Comparison of ENCODE assay signal across 18 mouse cellular contexts in the genomic region with DNA sequence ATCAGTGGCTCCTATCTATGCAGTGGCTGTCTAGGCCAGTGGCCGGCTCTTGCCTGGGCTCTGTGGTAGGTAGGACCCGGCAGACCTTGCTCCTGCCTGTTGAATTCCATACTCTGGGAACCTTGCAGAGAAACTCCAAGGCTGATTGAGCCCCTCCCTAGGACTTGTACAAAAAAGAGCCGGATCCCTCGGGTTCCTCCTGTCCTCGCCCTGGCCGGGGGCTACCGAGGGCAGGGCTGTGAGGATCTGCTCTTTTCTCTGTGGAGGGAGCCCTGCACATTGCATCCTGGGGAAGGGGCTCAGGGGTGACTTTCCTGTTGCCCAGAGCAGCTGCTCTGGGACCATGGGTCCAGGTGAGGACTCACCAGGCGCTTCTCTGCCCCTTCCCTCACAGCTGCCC. TPM values are rescaled to one million over a fixed set of nuclear protein-coding genes. Genes with fewer than 3 reads are reported as not detected.
DNase-seq lines count a peak whose midpoint lies in the region; ATAC-seq and TF ChIP-seq lines count a peak whose summit lies in the region.
"Had no signal": no experiment of that assay in that cellular context is flagged by ENCODE, and none has a peak within 500 bp of the region (broad histone marks: within the 10 kb centered on the region; RNA-seq: fewer than 3 reads in every experiment).

No protein-coding gene starts in this region.

- peak overlapping the region; percentile 23; the same call in 1 of the 2 replicates for H3K4me3 ChIP-seq in hindbrain, embryonic 10.5 days
- no peak overlapping the region for H3K4me3 ChIP-seq in hindbrain, embryonic 14.5 days (replicated peaks; ENCODE audit: low read length)
- H3K4me3 ChIP-seq in ES-Bruce4 (ENCODE audit: low read depth, low read length) = peak overlapping the region; percentile 14; the same call in 1 of the 2 replicates
- H3K4me3 ChIP-seq in limb, embryonic 11.5 days (ENCODE audit: low read depth, low read length) = no peak overlapping the region
- H3K4me3 ChIP-seq: kidney, embryonic 15.5 days; left cerebral cortex, adult 2 months; midbrain, embryonic 15.5 days had no signal

- peaks cover 78% of the 10 kb centered on the region for H3K4me1 ChIP-seq in hindbrain, embryonic 10.5 days (replicated peaks)
- H3K4me1 ChIP-seq in hindbrain, embryonic 14.5 days (replicated peaks; ENCODE audit: control insufficient read depth, insufficient read depth, low read length) = no peaks in the 10 kb centered on the region; the same call in 1 of the 2 replicates
- H3K4me1 ChIP-seq in ES-Bruce4 (ENCODE audit: control insufficient read depth, insufficient read depth, low read length) = peaks cover 34% of the 10 kb centered on the region
- H3K4me1 ChIP-seq in limb, embryonic 11.5 days (ENCODE audit: control insufficient read depth, insufficient read depth, low read length) = peaks cover 13% of the 10 kb centered on the region
- H3K4me1 ChIP-seq: midbrain, embryonic 15.5 days had no signal

- no peak overlapping the region for H3K9ac ChIP-seq in hindbrain, embryonic 14.5 days
- H3K9ac ChIP-seq in ES-Bruce4 (ENCODE audit: low read depth, poor library complexity, severe bottlenecking) = peak overlapping the region; percentile 3; the same call in 1 of the 2 replicates
- H3K9ac ChIP-seq in limb, embryonic 11.5 days (ENCODE audit: low read length) = peak overlapping the region; percentile 14; the same call in 1 of the 2 replicates
- H3K9ac ChIP-seq: midbrain, embryonic 15.5 days had no signal

- WGBS in hindbrain, embryonic 10.5 days = 38% methylated on average over 8 of the region's 8 CpGs
- WGBS in hindbrain, embryonic 14.5 days = 62% methylated on average over 8 of the region's 8 CpGs
- WGBS in limb, embryonic 11.5 days = 30% methylated on average over 8 of the region's 8 CpGs

- no peaks in the 10 kb centered on the region for H3K36me3 ChIP-seq in hindbrain, embryonic 10.5 days
- H3K36me3 ChIP-seq in hindbrain, embryonic 14.5 days (replicated peaks; ENCODE audit: control insufficient read depth, insufficient read depth) = no peaks in the 10 kb centered on the region
- H3K36me3 ChIP-seq in ES-Bruce4 (ENCODE audit: control insufficient read depth, insufficient read depth, low read length, poor library complexity, severe bottlenecking) = no peaks in the 10 kb centered on the region
- no peaks in the 10 kb centered on the region for H3K36me3 ChIP-seq in limb, embryonic 11.5 days (ENCODE audit: control insufficient read depth, insufficient read depth, low read length)
- H3K36me3 ChIP-seq: kidney, embryonic 15.5 days; midbrain, embryonic 15.5 days had no signal

- DNase-seq in hindbrain, embryonic 10.5 days (ENCODE audit: low spot score) = no peak
- DNase-seq in hindbrain, embryonic 14.5 days (ENCODE audit: low spot score) = no peak
- DNase-seq in ZHBTc4 (ENCODE audit: low read depth, low spot score) = peak; percentile 72
- no peak for DNase-seq in limb, embryonic 11.5 days (ENCODE audit: low spot score)
- no peak for DNase-seq in left cerebral cortex, postnatal 4 days
- DNase-seq: adrenal gland, adult 2 months; cerebellum, adult 11 months; cerebellum, postnatal 36 days; lung, adult 2 months; right cerebral cortex, adult 18-20 months; thymus, adult 18-20 months had no signal

- H3K27ac ChIP-seq in hindbrain, embryonic 10.5 days = peak overlapping the region; percentile 76
- no peak overlapping the region for H3K27ac ChIP-seq in hindbrain, embryonic 14.5 days
- peak overlapping the region; percentile 75 for H3K27ac ChIP-seq in ES-Bruce4 (ENCODE audit: insufficient read depth, low read length)
- H3K27ac ChIP-seq in limb, embryonic 11.5 days (replicated peaks; ENCODE audit: low read depth, low read length) = no peak overlapping the region
- H3K27ac ChIP-seq: kidney, embryonic 15.5 days; left cerebral cortex, adult 2 months; macrophage; midbrain, embryonic 15.5 days had no signal

- intact Hi-C loops in left cerebral cortex, postnatal 4 days (cut with DNase I) = no loop called here

- peaks cover 34% of the 10 kb centered on the region for H3K27me3 ChIP-seq in hindbrain, embryonic 10.5 days (ENCODE audit: insufficient read depth, poor library complexity, severe bottlenecking)
- no peaks in the 10 kb centered on the region for H3K27me3 ChIP-seq in hindbrain, embryonic 14.5 days (ENCODE audit: control insufficient read depth, insufficient read depth, low read length)
- H3K27me3 ChIP-seq in ES-Bruce4 (ENCODE audit: control insufficient read depth, insufficient read depth, low read length, poor library complexity, severe bottlenecking) = no peaks in the 10 kb centered on the region
- H3K27me3 ChIP-seq in limb, embryonic 11.5 days (ENCODE audit: control insufficient read depth, insufficient read depth, low read length) = no peaks in the 10 kb centered on the region
- H3K27me3 ChIP-seq: kidney, embryonic 15.5 days; midbrain, embryonic 15.5 days had no signal

- H3K4me2 ChIP-seq in hindbrain, embryonic 14.5 days (replicated peaks) = no peak overlapping the region
- no peak overlapping the region for H3K4me2 ChIP-seq in limb, embryonic 11.5 days (ENCODE audit: low read depth, severe bottlenecking)
- H3K4me2 ChIP-seq: midbrain, embryonic 15.5 days had no signal

- ATAC-seq in hindbrain, embryonic 14.5 days (ENCODE audit: low FRiP score) = no peak
- ATAC-seq in limb, embryonic 11.5 days (ENCODE audit: insufficient number of reproducible peaks, low FRiP score, low TSS enrichment, low read depth) = no peak
- no peak for ATAC-seq in granulocyte monocyte progenitor cell, adult 5-6 weeks (replicated peaks; ENCODE audit: poor library complexity, severe bottlenecking)
- ATAC-seq: inflammation-experienced regulatory T-cells, adult 6 months; midbrain, embryonic 15.5 days had no signal

- peak; percentile 83 for TF ChIP-seq EP300 in ES-Bruce4 (IDR thresholded peaks at IDR 0.05; ENCODE audit: insufficient read depth, low read depth, low read length)

- no peak for TF ChIP-seq CTCF in ES-Bruce4 (IDR thresholded peaks at IDR 0.05; ENCODE audit: low read depth, low read length)

- TF ChIP-seq POLR2A in ES-Bruce4 (IDR thresholded peaks at IDR 0.05; ENCODE audit: insufficient read depth, low read length) = no peak

- H3K9me3 ChIP-seq in hindbrain, embryonic 10.5 days = no peaks in the 10 kb centered on the region
- H3K9me3 ChIP-seq in hindbrain, embryonic 14.5 days (ENCODE audit: control insufficient read depth, low read length) = no peaks in the 10 kb centered on the region
- H3K9me3 ChIP-seq in ES-Bruce4 (replicated peaks; ENCODE audit: control insufficient read depth, insufficient read depth, low read length, poor library complexity, severe bottlenecking) = no peaks in the 10 kb centered on the region
- no peaks in the 10 kb centered on the region for H3K9me3 ChIP-seq in limb, embryonic 11.5 days (ENCODE audit: control insufficient read depth, low read length)
- H3K9me3 ChIP-seq: kidney, embryonic 15.5 days; midbrain, embryonic 15.5 days had no signal

RNA-seq across cellular contexts. Expression of gene Mdfi, which starts 46.9 kb away (rescaled TPM):
- 19.9 and 30.6 TPM in 2 replicates for polyA plus RNA-seq in hindbrain, embryonic 10.5 days (2016; fragmentation: Nextera tagmentation; extraction: Ambion mirVana)
- polyA plus RNA-seq in hindbrain, embryonic 14.5 days (2014; fragmentation: Nextera tagmentation; extraction: Ambion mirVana) = 7.5 and 7.7 TPM in 2 replicates
- 22.3 and 27.9 TPM in 2 replicates for polyA plus RNA-seq in ES-Bruce4 (2011; ENCODE audit: insufficient read depth, insufficient read length, low read depth, missing spikeins)
- 56.4 and 100.0 TPM in 2 replicates for polyA plus RNA-seq in limb, embryonic 11.5 days (2014; fragmentation: Nextera tagmentation; extraction: Ambion mirVana)
- 3.7 and 5.5 TPM in 2 replicates for total RNA-seq in granulocyte monocyte progenitor cell, adult 5-6 weeks (2014; fragmentation: Nextera tagmentation)
- total RNA-seq in granulocyte monocyte progenitor cell, adult 5-6 weeks (2017) = 2.7 and 4.9 TPM in 2 replicates
- 1 to 10 TPM; 2.5 to 3.7 TPM for total RNA-seq in left cerebral cortex, postnatal 4 days (2021)
- polyA plus RNA-seq: inflammation-experienced regulatory T-cells, adult 6 months; macrophage had no signal

RNA-seq across cellular contexts. Expression of gene Tfeb, which starts 50.8 kb away (rescaled TPM):
- polyA plus RNA-seq in hindbrain, embryonic 10.5 days (2016; fragmentation: Nextera tagmentation; extraction: Ambion mirVana) = 2.2 and 3.7 TPM in 2 replicates
- 2.8 and 4.2 TPM in 2 replicates for polyA plus RNA-seq in hindbrain, embryonic 14.5 days (2014; fragmentation: Nextera tagmentation; extraction: Ambion mirVana)
- polyA plus RNA-seq in ES-Bruce4 (2011; ENCODE audit: insufficient read depth, insufficient read length, low read depth, missing spikeins) = 13.5 and 13.7 TPM in 2 replicates
- 3.7 and 5.6 TPM in 2 replicates for polyA plus RNA-seq in limb, embryonic 11.5 days (2014; fragmentation: Nextera tagmentation; extraction: Ambion mirVana)
- 6.7 and 9.4 TPM in 2 replicates for total RNA-seq in granulocyte monocyte progenitor cell, adult 5-6 weeks (2014; fragmentation: Nextera tagmentation)
- total RNA-seq in granulocyte monocyte progenitor cell, adult 5-6 weeks (2017) = 6.9 and 7.8 TPM in 2 replicates
- total RNA-seq in left cerebral cortex, postnatal 4 days (2021) = 1 to 10 TPM; 5.0 to 5.7 TPM

Comparison
In these comparisons a context has a peak if more than half of its experiments do, and no peak if none do; other contexts are left out.
1. H3K27ac ChIP-seq: peak in hindbrain, embryonic 10.5 days (single experiment) and ES-Bruce4 (single experiment); none in hindbrain, embryonic 14.5 days (single experiment) and limb, embryonic 11.5 days (single experiment).
2. H3K4me3 ChIP-seq: peak in hindbrain, embryonic 10.5 days (single experiment) and ES-Bruce4 (single experiment); none in hindbrain, embryonic 14.5 days (single experiment) and limb, embryonic 11.5 days (single experiment).